Mouse (Mus musculus): Measurements from ENCODE around the gene Camk2d. TPM values are rescaled to one million over a fixed set of nuclear protein-coding genes. Genes with fewer than 3 reads are reported as not detected.

Camk2d gene
- polyA plus RNA-seq, 1 experiment from 2014 or later, result 10.5 TPM

DNA sequence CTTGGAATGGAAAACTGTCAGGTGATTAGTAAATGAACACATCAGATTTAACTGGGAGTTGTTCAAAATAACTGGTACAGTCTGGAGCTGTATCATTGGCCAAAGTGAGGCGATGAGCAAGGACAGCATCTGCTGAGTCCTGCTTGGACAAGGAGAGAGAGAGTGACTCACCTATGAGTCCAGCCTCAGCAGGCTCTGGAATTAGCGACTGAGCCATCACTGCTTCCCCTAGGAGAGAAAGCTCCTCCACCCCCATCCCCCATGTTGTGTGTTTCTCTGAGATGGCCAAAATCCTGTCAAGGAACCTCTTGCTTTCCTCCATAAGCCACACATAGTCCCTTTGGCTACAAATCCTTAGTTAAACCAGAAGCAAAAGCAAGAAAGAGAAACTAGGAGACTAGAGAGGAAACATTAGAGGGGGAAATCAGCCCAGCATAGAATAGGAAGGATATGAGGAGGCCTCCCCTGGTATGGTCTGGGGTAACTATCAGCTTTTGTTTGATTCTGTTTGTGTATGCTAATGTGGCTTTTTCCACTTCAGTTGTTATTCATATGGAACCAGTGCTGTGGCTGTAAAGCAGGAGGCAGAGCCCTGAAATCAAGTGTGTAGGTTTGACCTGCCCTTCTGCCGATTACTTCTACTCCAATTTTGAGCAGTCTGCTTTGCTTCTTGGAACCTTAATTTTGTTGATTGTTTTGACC, 148.5 kb downstream of the Camk2d start:
- Histone ChIP-seq H3K9ac (ENCODE audit: low read depth, low read length) (no peak overlapping the region), H3K27ac (ENCODE audit: low read depth, low read length) (no peak overlapping the region), H3K36me3 (ENCODE audit: control insufficient read depth, insufficient read depth, low read length) (no peaks in the 10 kb centered on the region), H3K4me3 (ENCODE audit: low read depth, low read length) (no peak overlapping the region), H3K4me1 (replicated peaks; ENCODE audit: control insufficient read depth, insufficient read depth, low read length) (no peaks in the 10 kb centered on the region), H3K27me3 (replicated peaks; ENCODE audit: control insufficient read depth, insufficient read depth, low read length) (no peaks in the 10 kb centered on the region), H3K4me2 (no peak overlapping the region), H3K9me3 (ENCODE audit: control insufficient read depth, low read length) (no peaks in the 10 kb centered on the region)
- no peak for DNase-seq (ENCODE audit: low spot score)
- no peak for ATAC-seq (replicated peaks; ENCODE audit: low FRiP score)
- 75% methylated on average over 3 of the region's 3 CpGs for WGBS

DNA sequence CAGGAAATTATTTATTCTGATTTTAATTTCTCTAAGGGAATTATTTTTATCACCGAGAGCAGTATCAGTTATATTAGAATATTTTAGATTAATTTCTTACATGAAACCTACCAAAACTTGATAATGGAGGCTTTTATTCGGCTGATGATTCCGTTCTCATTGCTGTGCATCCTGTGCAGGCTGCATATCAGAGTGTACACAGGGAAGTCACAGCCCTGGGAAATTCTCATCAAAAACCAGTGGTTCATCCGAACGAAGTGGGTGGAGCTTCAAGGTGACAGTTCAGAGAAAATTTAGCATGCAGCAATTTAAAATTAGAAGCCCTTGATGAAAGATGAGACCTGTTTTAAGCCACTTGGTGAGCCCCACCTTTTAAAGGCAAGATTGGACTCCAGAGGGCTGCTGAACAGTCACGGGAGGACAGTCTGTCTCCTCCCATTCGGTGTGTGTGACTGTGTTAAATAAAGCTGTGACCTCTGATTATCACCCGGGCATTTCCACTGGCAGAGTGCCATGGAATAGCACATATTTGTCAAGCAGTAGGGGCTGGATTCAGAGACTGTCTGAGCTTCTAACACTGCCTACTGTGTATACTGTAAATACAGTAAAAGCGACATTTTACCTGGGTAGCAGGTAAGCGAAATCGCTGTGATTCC, 150.2 kb downstream of the Camk2d start:
- Histone ChIP-seq H3K9ac (ENCODE audit: low read depth, low read length) (no peak overlapping the region), H3K9me3 (ENCODE audit: control insufficient read depth, low read length) (no peaks in the 10 kb centered on the region), H3K4me2 (no peak overlapping the region), H3K27me3 (replicated peaks; ENCODE audit: control insufficient read depth, insufficient read depth, low read length) (no peaks in the 10 kb centered on the region), H3K4me3 (ENCODE audit: low read depth, low read length) (no peak overlapping the region), H3K4me1 (replicated peaks; ENCODE audit: control insufficient read depth, insufficient read depth, low read length) (no peaks in the 10 kb centered on the region), H3K27ac (ENCODE audit: low read depth, low read length) (no peak overlapping the region), H3K36me3 (ENCODE audit: control insufficient read depth, insufficient read depth, low read length) (no peaks in the 10 kb centered on the region)
- WGBS, result 76% methylated on average over 11 of the region's 11 CpGs
- DNase-seq (ENCODE audit: low spot score), result no peak
- no peak for ATAC-seq (replicated peaks; ENCODE audit: low FRiP score)

DNA sequence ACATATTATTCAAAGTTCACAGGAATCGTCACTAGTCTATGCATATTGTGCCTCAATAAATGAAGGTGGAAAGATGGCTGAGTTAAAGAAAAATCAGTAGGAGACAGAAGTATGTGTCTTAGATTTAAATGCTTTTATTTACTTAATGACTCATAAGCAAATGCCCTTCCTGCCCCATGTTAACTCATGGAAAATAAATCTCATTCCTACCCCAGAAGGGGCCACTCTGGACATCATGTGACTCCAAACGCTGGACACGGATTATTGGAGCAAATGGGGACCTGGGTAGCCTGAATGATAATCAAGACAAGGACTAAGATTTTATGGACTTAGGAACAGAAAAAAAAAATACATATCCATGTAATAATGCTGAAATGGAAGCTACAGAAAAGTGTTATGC, 151.5 kb downstream of the Camk2d start:
- ATAC-seq (replicated peaks; ENCODE audit: low FRiP score) (no peak), DNase-seq (ENCODE audit: low spot score) (no peak)
- H3K9ac ChIP-seq (ENCODE audit: low read depth, low read length), result no peak overlapping the region
- H3K9me3 ChIP-seq (ENCODE audit: control insufficient read depth, low read length), result no peaks in the 10 kb centered on the region
- no peaks in the 10 kb centered on the region for H3K27me3 ChIP-seq (replicated peaks; ENCODE audit: control insufficient read depth, insufficient read depth, low read length)
- H3K4me1 ChIP-seq (replicated peaks; ENCODE audit: control insufficient read depth, insufficient read depth, low read length), result no peaks in the 10 kb centered on the region
- no peak overlapping the region for H3K4me3 ChIP-seq (ENCODE audit: low read depth, low read length)
- no peaks in the 10 kb centered on the region for H3K36me3 ChIP-seq (ENCODE audit: control insufficient read depth, insufficient read depth, low read length)
- WGBS, result 80% methylated on average over 3 of the region's 3 CpGs
- no peak overlapping the region for H3K27ac ChIP-seq (ENCODE audit: low read depth, low read length)
- no peak overlapping the region for H3K4me2 ChIP-seq

DNA sequence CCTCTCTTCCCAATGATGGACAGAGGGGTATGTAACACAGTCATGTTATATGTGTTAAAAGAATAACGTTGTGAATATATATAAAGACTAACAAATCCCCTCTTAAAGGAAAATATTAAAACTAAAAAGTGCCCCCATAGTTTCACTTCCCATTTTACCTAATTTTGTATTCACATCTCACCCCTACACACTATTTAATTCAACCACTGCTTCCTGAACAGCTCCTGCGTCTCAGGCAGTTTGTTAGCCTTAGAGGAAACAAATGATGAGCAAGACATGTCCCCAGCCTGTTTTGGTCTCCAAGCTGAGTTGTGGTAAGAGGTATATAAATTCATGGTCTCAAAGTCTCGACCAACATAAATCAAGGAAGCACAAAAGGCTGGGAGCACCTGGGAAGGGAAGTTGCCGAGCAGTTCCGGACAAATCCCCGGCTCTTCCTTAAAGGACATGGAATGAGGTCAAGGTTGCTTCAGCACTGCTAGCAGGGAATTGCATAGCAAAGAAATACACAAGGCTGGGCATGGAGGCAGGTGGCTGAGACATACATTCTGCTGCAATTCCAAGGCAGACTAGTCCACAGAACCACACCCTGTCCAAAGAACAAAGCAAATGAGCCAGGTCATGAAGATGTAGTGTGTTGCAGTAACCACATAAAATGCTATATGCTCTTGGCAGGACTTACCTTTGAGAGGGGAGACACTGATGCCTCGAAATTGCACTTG, 155.4 kb downstream of the Camk2d start:
- DNase-seq (ENCODE audit: low spot score), result no peak
- 66% methylated on average over 7 of the region's 7 CpGs for WGBS
- Histone ChIP-seq H3K4me3 (ENCODE audit: low read depth, low read length) (no peak overlapping the region), H3K9me3 (ENCODE audit: control insufficient read depth, low read length) (no peaks in the 10 kb centered on the region), H3K27me3 (replicated peaks; ENCODE audit: control insufficient read depth, insufficient read depth, low read length) (no peaks in the 10 kb centered on the region), H3K4me1 (replicated peaks; ENCODE audit: control insufficient read depth, insufficient read depth, low read length) (no peaks in the 10 kb centered on the region), H3K9ac (ENCODE audit: low read depth, low read length) (no peak overlapping the region), H3K4me2 (no peak overlapping the region), H3K36me3 (ENCODE audit: control insufficient read depth, insufficient read depth, low read length) (no peaks in the 10 kb centered on the region), H3K27ac (ENCODE audit: low read depth, low read length) (no peak overlapping the region)
- ATAC-seq (replicated peaks; ENCODE audit: low FRiP score), result no peak

DNA sequence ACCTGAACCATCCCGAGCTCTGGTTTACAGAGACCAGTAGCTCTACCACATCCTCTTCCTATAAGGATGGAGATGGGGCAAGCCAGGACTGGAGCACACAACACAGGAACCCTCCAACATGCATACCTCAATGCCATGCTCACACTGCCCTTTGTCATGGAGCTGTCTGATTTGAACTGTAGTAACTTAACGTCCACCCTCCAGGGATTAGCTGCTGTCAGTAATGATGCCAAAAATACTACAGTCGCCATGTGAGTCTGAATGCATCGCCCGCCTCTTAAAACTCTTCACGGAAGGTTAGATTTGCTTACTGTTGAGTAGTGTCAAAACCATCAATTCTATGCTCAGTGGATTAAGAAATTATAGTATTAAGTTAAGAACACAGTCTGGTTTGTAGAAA, 156.9 kb downstream of the Camk2d start:
- ATAC-seq (replicated peaks; ENCODE audit: low FRiP score), result no peak
- Histone ChIP-seq H3K4me1 (replicated peaks; ENCODE audit: control insufficient read depth, insufficient read depth, low read length) (no peaks in the 10 kb centered on the region), H3K9ac (ENCODE audit: low read depth, low read length) (no peak overlapping the region), H3K27me3 (replicated peaks; ENCODE audit: control insufficient read depth, insufficient read depth, low read length) (no peaks in the 10 kb centered on the region), H3K4me3 (ENCODE audit: low read depth, low read length) (no peak overlapping the region), H3K27ac (ENCODE audit: low read depth, low read length) (no peak overlapping the region), H3K4me2 (no peak overlapping the region), H3K9me3 (ENCODE audit: control insufficient read depth, low read length) (no peaks in the 10 kb centered on the region), H3K36me3 (ENCODE audit: control insufficient read depth, insufficient read depth, low read length) (no peaks in the 10 kb centered on the region)
- WGBS, result 82% methylated on average over 6 of the region's 6 CpGs
- DNase-seq (ENCODE audit: low spot score), result no peak

DNA sequence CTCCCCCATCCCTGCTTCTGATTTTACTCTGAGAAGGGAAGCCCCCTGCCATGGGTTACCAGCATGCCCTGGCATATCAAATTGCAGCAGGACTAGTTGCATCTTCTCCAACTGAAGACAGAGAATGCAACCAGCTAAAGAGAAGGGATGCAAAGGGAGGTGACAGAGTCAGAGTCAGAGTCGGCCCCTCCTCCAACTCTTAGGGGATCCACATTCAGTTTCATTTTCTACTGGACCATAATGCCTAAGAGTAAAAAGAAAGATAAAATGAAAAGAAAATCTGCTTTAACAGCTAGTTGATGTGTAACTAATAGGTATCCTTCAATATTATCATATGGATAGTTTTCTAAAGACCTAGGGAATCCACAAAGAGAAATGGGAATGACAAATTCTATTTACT, 162.3 kb downstream of the Camk2d start:
- no peak for ATAC-seq (replicated peaks; ENCODE audit: low FRiP score)

DNA sequence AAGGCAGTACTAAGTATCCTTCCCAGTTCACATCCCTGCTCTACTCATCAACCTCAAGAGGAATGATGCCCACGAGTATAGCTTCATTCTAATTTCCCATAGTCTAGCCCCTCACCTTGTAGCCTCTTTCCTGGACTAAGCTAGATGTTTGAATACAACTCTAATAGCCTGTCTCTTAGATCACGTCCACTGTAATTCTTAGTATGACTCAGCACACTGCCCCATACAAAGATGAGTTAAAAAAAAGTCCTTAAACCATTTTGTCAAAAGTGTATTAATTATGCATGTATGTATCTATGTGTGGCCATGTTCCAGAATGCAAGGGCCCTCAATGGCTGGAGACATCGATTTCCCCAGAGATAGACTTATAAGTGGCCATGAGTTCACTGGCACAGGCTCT, 164.5 kb downstream of the Camk2d start:
- no peaks in the 10 kb centered on the region for H3K36me3 ChIP-seq (ENCODE audit: control insufficient read depth, insufficient read depth, low read length)
- no peak overlapping the region for H3K27ac ChIP-seq (ENCODE audit: low read depth, low read length)
- DNase-seq (ENCODE audit: low spot score) (no peak), ATAC-seq (replicated peaks; ENCODE audit: low FRiP score) (no peak)
- H3K4me1 ChIP-seq (replicated peaks; ENCODE audit: control insufficient read depth, insufficient read depth, low read length), result no peaks in the 10 kb centered on the region
- H3K4me3 ChIP-seq (ENCODE audit: low read depth, low read length), result no peak overlapping the region
- no peak overlapping the region for H3K9ac ChIP-seq (ENCODE audit: low read depth, low read length)
- no peaks in the 10 kb centered on the region for H3K27me3 ChIP-seq (replicated peaks; ENCODE audit: control insufficient read depth, insufficient read depth, low read length)
- 67% methylated on average over 3 of the region's 3 CpGs for WGBS
- no peak overlapping the region for H3K4me2 ChIP-seq
- no peaks in the 10 kb centered on the region for H3K9me3 ChIP-seq (ENCODE audit: control insufficient read depth, low read length)

More for the DNA sequence above, 162.3 kb downstream of the Camk2d start:
- no peaks in the 10 kb centered on the region for H3K4me1 ChIP-seq (replicated peaks; ENCODE audit: control insufficient read depth, insufficient read depth, low read length)
- no peaks in the 10 kb centered on the region for H3K36me3 ChIP-seq (ENCODE audit: control insufficient read depth, insufficient read depth, low read length)
- H3K27ac ChIP-seq (ENCODE audit: low read depth, low read length), result no peak overlapping the region
- H3K9me3 ChIP-seq (ENCODE audit: control insufficient read depth, low read length), result no peaks in the 10 kb centered on the region
- no peak for DNase-seq (ENCODE audit: low spot score)
- 83% methylated on average over 1 of the region's 1 CpGs for WGBS
- no peak overlapping the region for H3K4me3 ChIP-seq (ENCODE audit: low read depth, low read length)
- no peaks in the 10 kb centered on the region for H3K27me3 ChIP-seq (replicated peaks; ENCODE audit: control insufficient read depth, insufficient read depth, low read length)
- H3K4me2 ChIP-seq, result no peak overlapping the region
- no peak overlapping the region for H3K9ac ChIP-seq (ENCODE audit: low read depth, low read length)

DNA sequence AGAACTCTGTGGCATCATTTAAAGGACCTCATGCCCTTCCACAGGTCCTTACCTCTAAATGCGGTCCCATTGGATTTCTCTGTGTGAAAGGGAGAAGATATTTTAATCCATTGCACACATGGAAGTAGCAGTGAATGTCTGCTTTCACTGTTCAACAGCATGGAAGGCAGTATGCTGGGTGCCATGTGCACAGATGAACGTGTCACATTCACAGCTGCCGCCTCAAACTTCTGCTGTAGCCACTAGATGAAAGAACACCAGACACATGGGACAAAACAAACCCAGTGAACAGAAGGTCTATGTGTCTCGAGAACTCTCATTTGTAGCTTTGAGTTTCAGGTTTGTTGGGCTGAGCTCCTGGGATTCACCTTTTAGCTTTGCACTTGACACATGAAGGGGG, 168.6 kb downstream of the Camk2d start:
- WGBS, result 87% methylated on average over 4 of the region's 4 CpGs
- no peak for ATAC-seq (replicated peaks; ENCODE audit: low FRiP score)

More for the DNA sequence above, 168.6 kb downstream of the Camk2d start:
- no peaks in the 10 kb centered on the region for H3K9me3 ChIP-seq (ENCODE audit: control insufficient read depth, low read length)
- no peaks in the 10 kb centered on the region for H3K36me3 ChIP-seq (ENCODE audit: control insufficient read depth, insufficient read depth, low read length)
- H3K4me1 ChIP-seq (replicated peaks; ENCODE audit: control insufficient read depth, insufficient read depth, low read length), result no peaks in the 10 kb centered on the region
- H3K4me3 ChIP-seq (ENCODE audit: low read depth, low read length), result no peak overlapping the region
- no peak for DNase-seq (ENCODE audit: low spot score)
- no peak overlapping the region for H3K4me2 ChIP-seq
- no peak overlapping the region for H3K9ac ChIP-seq (ENCODE audit: low read depth, low read length)
- no peak overlapping the region for H3K27ac ChIP-seq (ENCODE audit: low read depth, low read length)
- H3K27me3 ChIP-seq (replicated peaks; ENCODE audit: control insufficient read depth, insufficient read depth, low read length), result no peaks in the 10 kb centered on the region

Measured in liver, embryonic 11.5 days (tissue).